Mouse (Mus musculus): Measurements from ENCODE around the gene Map3k5. TPM values are rescaled to one million over a fixed set of nuclear protein-coding genes. Genes with fewer than 3 reads are reported as not detected.

Map3k5 gene
- polyA plus RNA-seq, 1 experiment: 4.0 TPM

DNA sequence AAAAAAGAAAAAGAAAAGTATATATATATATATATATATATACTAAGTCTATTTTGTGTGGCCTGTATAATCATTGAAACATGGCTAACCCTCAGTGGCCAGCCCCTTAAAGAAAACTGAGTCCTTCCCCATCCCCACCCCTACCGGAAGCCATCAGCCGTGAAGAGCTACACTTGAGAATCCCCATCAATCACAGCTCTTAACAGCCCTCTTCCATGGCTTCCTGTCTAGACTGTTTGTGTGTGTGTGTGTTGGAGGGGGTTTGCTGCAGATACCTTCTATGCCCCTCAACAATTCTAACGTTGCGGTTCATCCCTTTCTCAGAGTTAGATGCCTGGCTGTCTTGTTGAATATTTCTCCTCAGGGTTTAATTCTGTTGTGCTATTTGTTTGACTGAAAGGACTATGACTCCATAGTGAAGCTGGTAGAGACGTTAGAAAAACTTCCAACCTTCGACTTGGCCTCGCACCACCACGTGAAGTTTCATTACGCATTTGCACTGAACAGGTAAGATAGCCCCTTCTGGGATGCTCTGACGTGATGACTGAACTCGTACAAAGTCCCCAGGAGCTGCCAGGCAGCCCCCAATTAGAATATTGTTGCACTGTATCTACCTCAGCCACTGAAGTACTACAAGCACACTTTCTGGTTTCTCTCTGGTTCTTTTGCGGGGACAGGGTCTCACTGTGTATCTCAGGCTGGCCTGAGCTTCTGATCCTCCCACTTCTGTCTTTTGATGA, 91.7 kb downstream of the Map3k5 start:
- Histone ChIP-seq H3K27ac (ENCODE audit: insufficient read depth, low read length) (no peak overlapping the region), H3K36me3 (ENCODE audit: control insufficient read depth, insufficient read depth, low read length) (peaks cover 5% of the 10 kb centered on the region), H3K4me1 (ENCODE audit: control insufficient read depth, insufficient read depth, insufficient read length) (no peaks in the 10 kb centered on the region), H3K27me3 (ENCODE audit: control insufficient read depth, insufficient read depth, low read length) (no peaks in the 10 kb centered on the region), H3K4me3 (ENCODE audit: extremely low read depth, insufficient read depth, insufficient read length) (no peak overlapping the region)
- TF ChIP-seq POLR2A (IDR thresholded peaks at IDR 0.05; ENCODE audit: low read depth, low read length): no peak
- DNase-seq (ENCODE audit: low read depth in 1 of 2, low spot score in 2 of 2): no peak
- 84% methylated on average over 12 of the region's 12 CpGs for WGBS

DNA sequence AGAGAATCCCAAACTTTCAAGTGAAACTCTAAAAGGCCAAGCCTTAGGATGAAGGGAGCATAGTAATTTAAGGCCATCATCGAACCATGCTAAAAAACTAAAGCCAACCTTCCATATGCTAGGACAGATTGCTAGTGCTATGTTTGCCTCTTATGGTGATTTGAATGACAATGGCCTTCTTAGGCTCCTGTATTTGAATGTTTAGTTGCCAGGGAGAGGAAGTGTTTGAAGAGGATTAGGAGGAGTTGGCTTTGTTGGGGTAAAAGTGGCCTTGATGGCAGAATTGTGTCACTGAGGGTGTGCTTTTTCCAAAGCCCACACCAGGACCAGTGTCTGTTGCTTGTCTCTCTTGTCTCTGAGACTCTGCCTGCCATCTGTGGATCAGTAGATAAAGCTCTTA, 96.4 kb downstream of the Map3k5 start:
- 91% methylated on average over 1 of the region's 1 CpGs for WGBS
- Histone ChIP-seq H3K27ac (ENCODE audit: insufficient read depth, low read length) (no peak overlapping the region), H3K36me3 (ENCODE audit: control insufficient read depth, insufficient read depth, low read length) (peaks cover 6% of the 10 kb centered on the region), H3K27me3 (ENCODE audit: control insufficient read depth, insufficient read depth, low read length) (no peaks in the 10 kb centered on the region), H3K4me3 (ENCODE audit: extremely low read depth, insufficient read depth, insufficient read length) (no peak overlapping the region), H3K4me1 (ENCODE audit: control insufficient read depth, insufficient read depth, insufficient read length) (no peaks in the 10 kb centered on the region)
- no peak for TF ChIP-seq POLR2A (IDR thresholded peaks at IDR 0.05; ENCODE audit: low read depth, low read length)
- TF ChIP-seq CTCF (IDR thresholded peaks at IDR 0.05; ENCODE audit: extremely low read depth, insufficient read depth, insufficient read length, insufficient replicate concordance): no peak
- DNase-seq (ENCODE audit: low read depth in 1 of 2, low spot score in 2 of 2): no peak

DNA sequence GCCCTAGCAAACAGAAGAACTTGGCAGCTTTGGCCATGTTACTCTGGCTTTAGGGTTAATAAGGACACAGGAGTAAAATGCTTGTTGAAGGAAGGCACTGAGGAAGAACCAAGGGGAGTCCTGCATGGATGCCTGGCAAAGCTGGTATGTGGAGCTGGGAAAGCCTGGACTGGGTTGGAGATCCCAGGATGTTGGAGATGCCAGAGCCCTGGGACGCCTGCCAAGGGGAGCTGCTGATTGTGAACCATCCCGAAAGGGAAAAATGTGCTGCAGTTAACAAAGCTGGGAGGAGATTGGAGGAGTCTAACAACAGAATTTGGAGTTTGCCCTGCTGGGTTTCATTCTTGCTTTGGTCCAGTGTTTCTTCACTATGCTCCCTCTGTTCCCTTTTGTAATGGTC, 97.7 kb downstream of the Map3k5 start:
- H3K36me3 ChIP-seq (ENCODE audit: control insufficient read depth, insufficient read depth, low read length): peaks cover 6% of the 10 kb centered on the region
- peaks cover 3% of the 10 kb centered on the region; the same call in 1 of the 2 replicates for H3K4me1 ChIP-seq (ENCODE audit: control insufficient read depth, insufficient read depth, insufficient read length)
- TF ChIP-seq POLR2A (IDR thresholded peaks at IDR 0.05; ENCODE audit: low read depth, low read length): no peak
- TF ChIP-seq CTCF (IDR thresholded peaks at IDR 0.05; ENCODE audit: extremely low read depth, insufficient read depth, insufficient read length, insufficient replicate concordance): no peak
- WGBS: 89% methylated on average over 2 of the region's 2 CpGs
- H3K27me3 ChIP-seq (ENCODE audit: control insufficient read depth, insufficient read depth, low read length): no peaks in the 10 kb centered on the region
- DNase-seq (ENCODE audit: low read depth in 1 of 2, low spot score in 2 of 2): no peak
- no peak overlapping the region for H3K4me3 ChIP-seq (ENCODE audit: extremely low read depth, insufficient read depth, insufficient read length)
- H3K27ac ChIP-seq (ENCODE audit: insufficient read depth, low read length): no peak overlapping the region

DNA sequence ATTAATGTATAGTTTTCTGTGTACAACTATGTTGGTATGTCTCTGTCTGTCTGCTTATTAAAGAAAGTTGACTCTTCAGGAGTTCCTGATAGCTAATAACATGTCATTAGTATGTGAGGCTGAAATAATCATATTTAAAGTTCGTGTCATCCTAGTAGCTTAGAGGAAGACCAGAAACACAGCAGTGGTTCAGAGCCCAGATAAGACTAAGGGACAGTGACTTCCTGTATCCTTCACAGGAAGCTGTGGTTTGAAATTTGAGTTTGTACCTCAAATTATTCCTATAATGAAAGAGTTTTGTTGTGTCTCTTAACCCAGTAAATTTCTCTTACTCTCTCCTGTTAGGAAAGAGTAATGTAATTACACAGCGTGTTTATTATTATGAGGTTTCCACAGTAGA, 102.1 kb downstream of the Map3k5 start:
- WGBS: 28% methylated on average over 2 of the region's 2 CpGs

DNA sequence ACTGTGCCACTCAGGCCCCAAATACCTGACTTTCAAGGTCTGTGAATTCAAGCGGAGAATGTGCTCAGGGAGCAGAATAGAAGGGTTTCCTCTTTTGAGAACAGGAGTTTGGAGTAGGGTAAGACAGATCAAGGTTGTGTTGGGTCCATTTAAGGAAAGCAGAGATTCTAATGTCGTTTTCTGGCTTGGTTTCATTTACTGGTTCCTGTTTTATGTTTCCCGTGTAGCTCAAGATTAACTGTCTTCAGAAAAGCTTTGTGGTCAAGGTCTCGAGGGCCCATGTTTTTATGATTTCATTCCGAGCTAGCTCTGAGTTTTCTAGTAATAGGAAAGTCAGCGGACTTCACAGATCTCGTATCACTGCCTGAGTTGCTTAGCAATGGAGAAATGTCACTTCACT, 102.6 kb downstream of the Map3k5 start:
- 0 out of 2 replicates have a peak overlapping the region, but pooled peaks have one; percentile 0 for H3K4me3 ChIP-seq (ENCODE audit: extremely low read depth, insufficient read depth, insufficient read length)
- H3K4me1 ChIP-seq (ENCODE audit: control insufficient read depth, insufficient read depth, insufficient read length): peaks cover 13% of the 10 kb centered on the region; the same call in 1 of the 2 replicates
- no peaks in the 10 kb centered on the region for H3K27me3 ChIP-seq (ENCODE audit: control insufficient read depth, insufficient read depth, low read length)
- peak in 1 of 2 experiments; percentile 30 for DNase-seq (ENCODE audit: low read depth in 1 of 2, low spot score in 2 of 2)
- peak overlapping the region; percentile 88 for H3K27ac ChIP-seq (ENCODE audit: insufficient read depth, low read length)
- 9% methylated on average over 7 of the region's 7 CpGs for WGBS
- TF ChIP-seq CTCF (IDR thresholded peaks at IDR 0.05; ENCODE audit: extremely low read depth, insufficient read depth, insufficient read length, insufficient replicate concordance) (no peak), POLR2A (IDR thresholded peaks at IDR 0.05; ENCODE audit: low read depth, low read length) (no peak)
- peaks cover under 1% of the 10 kb centered on the region; the same call in 1 of the 2 replicates for H3K36me3 ChIP-seq (ENCODE audit: control insufficient read depth, insufficient read depth, low read length)

More for the DNA sequence above, 102.1 kb downstream of the Map3k5 start:
- no peak overlapping the region for H3K4me3 ChIP-seq (ENCODE audit: extremely low read depth, insufficient read depth, insufficient read length)
- DNase-seq (ENCODE audit: low read depth in 1 of 2, low spot score in 2 of 2): no peak
- H3K27me3 ChIP-seq (ENCODE audit: control insufficient read depth, insufficient read depth, low read length): no peaks in the 10 kb centered on the region
- H3K4me1 ChIP-seq (ENCODE audit: control insufficient read depth, insufficient read depth, insufficient read length): peaks cover 13% of the 10 kb centered on the region; the same call in 1 of the 2 replicates
- TF ChIP-seq POLR2A (IDR thresholded peaks at IDR 0.05; ENCODE audit: low read depth, low read length) (no peak), CTCF (IDR thresholded peaks at IDR 0.05; ENCODE audit: extremely low read depth, insufficient read depth, insufficient read length, insufficient replicate concordance) (no peak)
- H3K27ac ChIP-seq (ENCODE audit: insufficient read depth, low read length): peak overlapping the region; percentile 88
- H3K36me3 ChIP-seq (ENCODE audit: control insufficient read depth, insufficient read depth, low read length): peaks cover 2% of the 10 kb centered on the region; the same call in 1 of the 2 replicates

DNA sequence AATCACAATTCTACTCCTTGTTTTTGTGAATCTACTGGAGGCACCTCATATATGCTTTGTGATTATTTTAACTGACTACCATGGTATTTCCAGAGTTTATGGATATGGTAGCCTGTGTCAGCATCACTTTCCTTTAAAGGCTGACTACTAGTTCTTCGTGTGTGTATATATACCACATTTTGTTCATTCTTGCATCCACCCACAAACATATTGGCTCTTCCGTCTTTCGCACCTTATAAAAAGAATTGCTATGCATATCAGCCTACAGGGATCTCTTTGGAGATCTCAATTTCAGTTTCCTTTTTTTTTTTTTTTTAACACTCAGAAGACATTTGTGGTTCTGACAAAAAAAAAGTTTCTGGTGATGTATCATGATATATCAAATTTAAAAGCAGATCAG, 105.3 kb downstream of the Map3k5 start:
- no peak overlapping the region for H3K4me3 ChIP-seq (ENCODE audit: extremely low read depth, insufficient read depth, insufficient read length)
- no peak for TF ChIP-seq CTCF (IDR thresholded peaks at IDR 0.05; ENCODE audit: extremely low read depth, insufficient read depth, insufficient read length, insufficient replicate concordance)
- TF ChIP-seq POLR2A (IDR thresholded peaks at IDR 0.05; ENCODE audit: low read depth, low read length): no peak
- H3K4me1 ChIP-seq (ENCODE audit: control insufficient read depth, insufficient read depth, insufficient read length): peaks cover 13% of the 10 kb centered on the region; the same call in 1 of the 2 replicates
- no peaks in the 10 kb centered on the region for H3K36me3 ChIP-seq (ENCODE audit: control insufficient read depth, insufficient read depth, low read length)
- no peak for DNase-seq (ENCODE audit: low read depth in 1 of 2, low spot score in 2 of 2)
- WGBS: 91% methylated on average over 3 of the region's 3 CpGs
- H3K27me3 ChIP-seq (ENCODE audit: control insufficient read depth, insufficient read depth, low read length): no peaks in the 10 kb centered on the region
- H3K27ac ChIP-seq (ENCODE audit: insufficient read depth, low read length): no peak overlapping the region

DNA sequence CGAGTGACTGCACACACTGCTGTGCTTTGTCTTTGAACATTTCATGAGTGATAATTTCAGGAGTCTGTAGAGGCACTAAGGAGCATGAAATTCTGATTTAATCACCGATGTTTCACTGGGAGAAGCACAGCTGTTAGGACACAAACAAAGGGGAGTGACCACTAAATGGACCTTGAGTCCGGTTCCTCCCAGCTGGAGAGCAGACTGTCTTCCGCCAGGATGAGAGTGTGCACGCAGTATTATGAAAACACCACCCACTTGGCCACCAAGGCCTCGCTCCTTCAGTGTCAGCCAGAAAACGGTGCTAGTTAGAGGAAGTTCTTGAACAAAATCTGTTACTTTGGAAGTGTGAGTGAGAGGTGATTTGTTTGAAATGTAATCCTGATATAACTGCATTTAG, 105.8 kb downstream of the Map3k5 start:
- no peaks in the 10 kb centered on the region for H3K36me3 ChIP-seq (ENCODE audit: control insufficient read depth, insufficient read depth, low read length)
- no peaks in the 10 kb centered on the region for H3K27me3 ChIP-seq (ENCODE audit: control insufficient read depth, insufficient read depth, low read length)
- no peak for TF ChIP-seq POLR2A (IDR thresholded peaks at IDR 0.05; ENCODE audit: low read depth, low read length)
- TF ChIP-seq CTCF (IDR thresholded peaks at IDR 0.05; ENCODE audit: extremely low read depth, insufficient read depth, insufficient read length, insufficient replicate concordance): no peak
- H3K4me1 ChIP-seq (ENCODE audit: control insufficient read depth, insufficient read depth, insufficient read length): peaks cover 13% of the 10 kb centered on the region; the same call in 1 of the 2 replicates
- H3K27ac ChIP-seq (ENCODE audit: insufficient read depth, low read length): no peak overlapping the region
- WGBS: 56% methylated on average over 7 of the region's 7 CpGs
- no peak overlapping the region for H3K4me3 ChIP-seq (ENCODE audit: extremely low read depth, insufficient read depth, insufficient read length)
- no peak for DNase-seq (ENCODE audit: low read depth in 1 of 2, low spot score in 2 of 2)

Measured in spleen, adult 2 months (tissue).